Mouse (Mus musculus): ENCODE data around the gene Myo16. TPM values are rescaled to one million over a fixed set of nuclear protein-coding genes. Genes with fewer than 3 reads are reported as not detected.

The Myo16 gene
- polyA plus RNA-seq, 1 experiment from 2014 or later: 0.40 TPM

GRCm38 (mm10) chr8:10307345-10307744 is 153.6 kb downstream of the Myo16 start:
- H3K4me3 ChIP-seq: no peak overlapping the region
- no peaks in the 10 kb centered on the region for H3K9me3 ChIP-seq
- WGBS: 75% methylated on average over 6 of the region's 6 CpGs
- H3K27ac ChIP-seq (replicated peaks): no peak overlapping the region
- H3K4me2 ChIP-seq: no peak overlapping the region
- 0 out of 2 replicates have a peak, but pooled peaks cover 11% of the 10 kb centered on the region for H3K4me1 ChIP-seq
- ATAC-seq (ENCODE audit: extremely low read depth, insufficient number of reproducible peaks, low FRiP score, low TSS enrichment): no peak
- H3K9ac ChIP-seq: no peak overlapping the region
- no peaks in the 10 kb centered on the region for H3K36me3 ChIP-seq
- no peaks in the 10 kb centered on the region for H3K27me3 ChIP-seq (replicated peaks)

GRCm38 (mm10) chr8:10307770-10308476 is 154.2 kb downstream of the Myo16 start:
- Histone ChIP-seq H3K36me3 (no peaks in the 10 kb centered on the region), H3K27me3 (replicated peaks) (no peaks in the 10 kb centered on the region), H3K9ac (no peak overlapping the region), H3K27ac (replicated peaks) (no peak overlapping the region), H3K4me3 (no peak overlapping the region), H3K4me1 (0 out of 2 replicates have a peak, but pooled peaks cover 11% of the 10 kb centered on the region), H3K4me2 (no peak overlapping the region), H3K9me3 (no peaks in the 10 kb centered on the region)
- 57% methylated on average over 12 of the region's 12 CpGs for WGBS
- ATAC-seq (ENCODE audit: extremely low read depth, insufficient number of reproducible peaks, low FRiP score, low TSS enrichment): no peak

DNA sequence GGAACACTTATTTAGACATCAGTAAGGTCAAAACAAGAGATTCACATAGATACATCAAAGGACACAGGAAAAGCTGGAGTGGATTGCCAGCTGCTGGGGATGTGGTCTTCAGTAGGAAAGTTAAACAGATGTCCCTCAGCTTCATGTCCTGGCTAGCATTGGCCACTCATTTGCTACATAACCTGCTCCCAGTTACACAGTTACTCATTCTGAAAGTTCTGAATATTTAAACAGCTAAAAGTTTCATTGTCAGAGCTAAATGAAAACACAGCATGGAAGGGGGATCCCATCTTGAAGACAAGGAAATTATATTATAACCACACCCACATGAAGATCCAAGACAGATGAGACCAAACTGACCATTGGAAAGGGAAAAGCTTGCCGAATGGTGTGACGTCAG is 156.8 kb downstream of the Myo16 start:
- Histone ChIP-seq H3K27me3 (replicated peaks) (no peaks in the 10 kb centered on the region), H3K27ac (replicated peaks) (no peak overlapping the region), H3K36me3 (no peaks in the 10 kb centered on the region), H3K4me1 (no peaks in the 10 kb centered on the region), H3K4me3 (no peak overlapping the region), H3K9me3 (no peaks in the 10 kb centered on the region), H3K9ac (no peak overlapping the region), H3K4me2 (no peak overlapping the region)
- no peak for ATAC-seq (ENCODE audit: extremely low read depth, insufficient number of reproducible peaks, low FRiP score, low TSS enrichment)
- 83% methylated on average over 2 of the region's 2 CpGs for WGBS

GRCm38 (mm10) chr8:10312316-10312715 is 158.6 kb downstream of the Myo16 start:
- no peaks in the 10 kb centered on the region for H3K9me3 ChIP-seq
- no peak overlapping the region for H3K4me2 ChIP-seq
- H3K36me3 ChIP-seq: no peaks in the 10 kb centered on the region
- H3K4me3 ChIP-seq: no peak overlapping the region
- no peak overlapping the region for H3K27ac ChIP-seq (replicated peaks)
- H3K27me3 ChIP-seq (replicated peaks): no peaks in the 10 kb centered on the region
- no peak overlapping the region for H3K9ac ChIP-seq
- ATAC-seq (ENCODE audit: extremely low read depth, insufficient number of reproducible peaks, low FRiP score, low TSS enrichment): no peak
- H3K4me1 ChIP-seq: no peaks in the 10 kb centered on the region
- WGBS: 74% methylated on average over 10 of the region's 10 CpGs

GRCm38 (mm10) chr8:10316201-10316600 is 162.5 kb downstream of the Myo16 start:
- Histone ChIP-seq H3K9me3 (no peaks in the 10 kb centered on the region), H3K4me1 (no peaks in the 10 kb centered on the region), H3K36me3 (no peaks in the 10 kb centered on the region), H3K4me3 (no peak overlapping the region), H3K27ac (replicated peaks) (no peak overlapping the region), H3K9ac (no peak overlapping the region), H3K27me3 (replicated peaks) (no peaks in the 10 kb centered on the region), H3K4me2 (no peak overlapping the region)
- ATAC-seq (ENCODE audit: extremely low read depth, insufficient number of reproducible peaks, low FRiP score, low TSS enrichment): no peak
- WGBS: 66% methylated on average over 5 of the region's 5 CpGs

DNA sequence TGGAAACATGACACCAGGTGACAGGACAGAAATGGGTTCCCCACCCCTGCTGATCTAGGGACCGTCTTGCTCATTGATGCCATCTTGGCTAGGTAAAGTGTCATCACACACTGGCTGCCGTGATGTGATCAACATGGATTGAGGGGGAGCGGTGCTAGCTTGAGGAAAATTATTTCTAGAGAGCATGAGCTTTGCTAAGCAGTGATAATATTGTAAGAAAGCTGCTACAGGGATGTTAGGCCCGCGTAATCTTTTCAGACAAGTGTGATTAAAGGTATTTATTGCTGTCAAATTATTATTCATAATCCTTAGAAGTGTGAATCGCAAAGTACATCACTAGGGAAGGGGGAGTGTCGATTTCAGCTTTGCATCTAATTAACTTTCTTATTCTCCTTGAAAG is 164.4 kb downstream of the Myo16 start:
- no peaks in the 10 kb centered on the region for H3K4me1 ChIP-seq
- H3K4me3 ChIP-seq: no peak overlapping the region
- no peaks in the 10 kb centered on the region for H3K36me3 ChIP-seq
- no peaks in the 10 kb centered on the region for H3K27me3 ChIP-seq (replicated peaks)
- no peak overlapping the region for H3K4me2 ChIP-seq
- ATAC-seq (ENCODE audit: extremely low read depth, insufficient number of reproducible peaks, low FRiP score, low TSS enrichment): no peak
- H3K9ac ChIP-seq: no peak overlapping the region
- no peak overlapping the region for H3K27ac ChIP-seq (replicated peaks)
- 71% methylated on average over 7 of the region's 7 CpGs for WGBS
- no peaks in the 10 kb centered on the region for H3K9me3 ChIP-seq

DNA sequence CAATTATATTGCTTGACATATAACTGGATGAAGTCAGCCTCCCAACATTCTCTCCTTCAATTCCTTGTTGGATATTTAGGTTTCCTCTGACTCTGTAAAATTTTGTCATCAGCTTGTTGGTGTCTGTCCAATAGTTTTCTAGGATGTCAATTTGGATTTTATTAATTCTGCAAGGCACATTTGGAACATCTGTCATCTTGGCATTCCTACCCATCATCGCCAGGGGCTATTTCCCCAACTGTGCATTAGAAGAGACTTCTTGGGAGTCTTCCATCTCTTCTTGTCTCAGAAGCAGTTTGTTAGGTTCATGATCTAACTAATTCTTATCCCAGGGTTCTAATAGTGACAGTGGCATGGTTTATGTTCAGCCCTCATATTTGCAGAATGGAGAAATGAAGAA is 196.7 kb downstream of the Myo16 start:
- WGBS: 82% methylated on average over 1 of the region's 1 CpGs
- H3K4me3 ChIP-seq: no peak overlapping the region
- H3K4me2 ChIP-seq: no peak overlapping the region
- H3K36me3 ChIP-seq: no peaks in the 10 kb centered on the region
- no peaks in the 10 kb centered on the region for H3K27me3 ChIP-seq (replicated peaks)
- no peak for ATAC-seq (ENCODE audit: extremely low read depth, insufficient number of reproducible peaks, low FRiP score, low TSS enrichment)
- no peak overlapping the region for H3K27ac ChIP-seq (replicated peaks)
- H3K4me1 ChIP-seq: no peaks in the 10 kb centered on the region
- no peak overlapping the region for H3K9ac ChIP-seq
- H3K9me3 ChIP-seq: no peaks in the 10 kb centered on the region

- 75% methylated on average over 4 of the region's 4 CpGs for WGBS
- Histone ChIP-seq H3K4me3 (no peak overlapping the region), H3K4me2 (no peak overlapping the region), H3K27ac (replicated peaks) (no peak overlapping the region), H3K36me3 (no peaks in the 10 kb centered on the region), H3K9ac (no peak overlapping the region), H3K4me1 (peaks cover 5% of the 10 kb centered on the region; the same call in 1 of the 2 replicates), H3K9me3 (0 out of 2 replicates have a peak, but pooled peaks cover 9% of the 10 kb centered on the region), H3K27me3 (replicated peaks) (0 out of 2 replicates have a peak, but pooled peaks cover 3% of the 10 kb centered on the region)
- no peak for ATAC-seq (ENCODE audit: extremely low read depth, insufficient number of reproducible peaks, low FRiP score, low TSS enrichment)
These were observed 205.0 kb downstream of the Myo16 start for GRCm38 (mm10) chr8:10358711-10359110.

DNA sequence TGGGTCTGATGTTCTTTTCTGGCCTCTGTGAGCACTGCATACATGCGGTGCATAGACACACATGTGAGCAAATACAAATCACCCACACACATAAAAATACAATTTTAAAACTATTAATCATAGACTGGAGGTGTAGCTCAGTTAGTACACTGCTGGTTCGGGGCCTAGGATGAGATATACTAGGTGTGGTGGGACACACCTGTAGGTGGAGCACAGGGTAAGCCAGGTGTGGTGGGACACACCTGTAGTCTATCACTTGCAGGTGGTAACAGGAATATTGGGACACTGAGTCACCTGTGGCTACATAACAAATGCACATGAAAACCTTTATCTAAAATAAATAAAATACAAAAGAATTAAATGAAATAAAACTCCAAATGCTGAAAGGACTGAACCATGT is 209.2 kb downstream of the Myo16 start:
- Histone ChIP-seq H3K27me3 (replicated peaks) (0 out of 2 replicates have a peak, but pooled peaks cover 6% of the 10 kb centered on the region), H3K4me3 (no peak overlapping the region), H3K9me3 (0 out of 2 replicates have a peak, but pooled peaks cover 7% of the 10 kb centered on the region), H3K36me3 (no peaks in the 10 kb centered on the region), H3K4me1 (peaks cover 19% of the 10 kb centered on the region), H3K27ac (replicated peaks) (no peak overlapping the region), H3K9ac (no peak overlapping the region), H3K4me2 (no peak overlapping the region)
- ATAC-seq (ENCODE audit: extremely low read depth, insufficient number of reproducible peaks, low FRiP score, low TSS enrichment): no peak
- 86% methylated on average over 2 of the region's 2 CpGs for WGBS

- ATAC-seq (ENCODE audit: extremely low read depth, insufficient number of reproducible peaks, low FRiP score, low TSS enrichment): no peak
- H3K36me3 ChIP-seq: no peaks in the 10 kb centered on the region
- H3K4me3 ChIP-seq: peak overlapping the region; percentile 27
- peak overlapping the region; percentile 57 for H3K4me2 ChIP-seq
- peaks cover 19% of the 10 kb centered on the region for H3K4me1 ChIP-seq
- no peaks in the 10 kb centered on the region for H3K9me3 ChIP-seq
- H3K27me3 ChIP-seq (replicated peaks): 0 out of 2 replicates have a peak, but pooled peaks cover 6% of the 10 kb centered on the region
- 21% methylated on average over 13 of the region's 13 CpGs for WGBS
- no peak overlapping the region for H3K27ac ChIP-seq (replicated peaks)
- peak overlapping the region; percentile 53; the same call in 1 of the 2 replicates for H3K9ac ChIP-seq
These were observed 210.1 kb downstream of the Myo16 start for GRCm38 (mm10) chr8:10363654-10364406.

DNA sequence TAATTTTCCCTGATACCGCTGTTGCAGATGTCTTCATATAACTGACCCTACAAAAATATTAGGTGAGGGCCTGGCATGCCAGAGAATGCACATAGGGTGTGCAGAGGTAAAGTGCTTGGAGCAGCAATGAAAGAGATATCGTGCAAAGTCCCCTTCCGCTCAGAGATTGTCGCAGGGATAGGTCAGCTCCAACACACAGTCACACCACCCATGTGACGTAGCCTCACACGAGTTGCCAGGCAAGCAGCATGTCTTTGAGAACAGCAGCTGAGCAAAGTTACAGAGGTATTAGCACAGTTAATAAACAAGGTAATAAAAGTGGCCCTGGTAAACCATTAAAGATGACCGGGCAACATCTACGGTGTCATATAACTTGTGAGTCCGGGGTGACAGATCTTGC is 212.4 kb downstream of the Myo16 start:
- no peak for ATAC-seq (ENCODE audit: extremely low read depth, insufficient number of reproducible peaks, low FRiP score, low TSS enrichment)
- H3K9me3 ChIP-seq: no peaks in the 10 kb centered on the region
- H3K4me2 ChIP-seq: no peak overlapping the region
- no peak overlapping the region for H3K9ac ChIP-seq
- no peak overlapping the region for H3K27ac ChIP-seq (replicated peaks)
- no peaks in the 10 kb centered on the region for H3K36me3 ChIP-seq
- 87% methylated on average over 9 of the region's 9 CpGs for WGBS
- H3K27me3 ChIP-seq (replicated peaks): 0 out of 2 replicates have a peak, but pooled peaks cover 6% of the 10 kb centered on the region
- peaks cover 19% of the 10 kb centered on the region for H3K4me1 ChIP-seq
- no peak overlapping the region for H3K4me3 ChIP-seq
